Mouse (Mus musculus) liver, embryonic 14.5 days (tissue): ENCODE measurements around the gene Ascl5.

Source experiments
- CTCF ChIP-seq: IDR thresholded peaks from 2 replicates; pipeline ENCODE4 v1.5.1; 2016; ENCODE audit warnings: antibody characterized with exemption, low read depth, control low read depth
- EP300 ChIP-seq: IDR thresholded peaks from 2 replicates; pipeline ENCODE4 v1.6.1; 2016; ENCODE audit warnings: antibody characterized with exemption, low read depth

DNA sequence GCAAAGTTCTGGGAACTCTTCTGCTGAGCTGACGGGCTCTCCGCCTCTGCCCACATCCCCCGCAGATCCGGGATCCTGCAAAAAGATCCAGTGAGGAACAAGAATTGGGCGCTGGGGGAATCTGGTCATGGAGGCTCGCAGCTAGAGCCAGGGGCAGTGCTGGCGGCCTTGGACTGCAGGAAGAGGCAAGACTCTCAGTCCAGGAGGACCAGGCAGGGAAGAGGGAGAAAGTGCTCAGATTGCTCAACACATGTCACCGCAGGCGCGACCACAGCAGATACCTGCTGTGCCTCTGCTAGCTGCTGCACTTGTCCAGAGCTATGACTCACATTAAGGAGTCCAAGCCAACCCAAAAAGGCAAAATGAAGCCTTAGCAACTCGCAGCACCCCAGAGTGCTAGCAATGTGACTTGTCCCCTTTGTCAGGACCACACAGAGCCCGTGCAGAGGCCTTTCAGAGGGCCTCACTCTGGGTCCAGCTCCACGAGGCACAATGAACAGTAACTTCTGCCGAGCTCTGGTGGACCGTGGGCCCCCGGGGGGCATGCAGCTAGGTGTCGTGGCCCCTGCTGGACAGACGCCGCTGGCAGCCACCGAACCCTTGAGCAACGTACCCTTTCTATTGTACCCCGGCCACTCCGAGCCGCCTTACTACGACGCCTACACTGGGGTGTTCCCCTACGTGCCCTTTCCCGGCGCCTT, at the start of gene Ascl5:
- TF ChIP-seq EP300 (no peak), CTCF (no peak)
